Mouse (Mus musculus): ENCODE measurements around the gene Plin1. TPM values are rescaled to one million over a fixed set of nuclear protein-coding genes. Genes with fewer than 3 reads are reported as not detected.

Plin1 gene
- total and polyA plus RNA-seq, 2 experiments: 0.74 TPM; not detected in 1

- H3K27me3 ChIP-seq (ENCODE audit: control insufficient read depth, insufficient read depth, low read length): no peaks in the 10 kb centered on the region
- H3K4me3 ChIP-seq (ENCODE audit: insufficient read depth, low read depth, low read length): no peak overlapping the region
- no peaks in the 10 kb centered on the region for H3K36me3 ChIP-seq (ENCODE audit: control insufficient read depth, insufficient read depth, low read length)
- 54% methylated on average over 2 of the region's 2 CpGs for WGBS
- H3K9ac ChIP-seq (ENCODE audit: low read depth, low read length): no peak overlapping the region
- H3K79me2 ChIP-seq (ENCODE audit: control insufficient read depth, insufficient read depth, low read length): no peaks in the 10 kb centered on the region
- H3K4me1 ChIP-seq (ENCODE audit: control insufficient read depth, insufficient read depth, low read length): peaks cover 1% of the 10 kb centered on the region; the same call in 1 of the 2 replicates
- DNase-seq (ENCODE audit: extremely low read depth, low read depth, low spot score): no peak
- TF ChIP-seq CTCF (IDR thresholded peaks at IDR 0.05; ENCODE audit: low read depth, low read length) (no peak), POLR2A (IDR thresholded peaks at IDR 0.05; ENCODE audit: extremely low read depth, insufficient read depth, low read length) (no peak)
- no peak overlapping the region for H3K27ac ChIP-seq (replicated peaks; ENCODE audit: insufficient read depth, low read depth, low read length)
Observed at GRCm38 (mm10) chr7:79756334-79756733, 23.6 kb upstream of the Plin1 start.

GRCm38 (mm10) chr7:79749511-79749910, 16.8 kb upstream of the Plin1 start:
- Histone ChIP-seq H3K27ac (replicated peaks; ENCODE audit: insufficient read depth, low read depth, low read length) (no peak overlapping the region), H3K36me3 (ENCODE audit: control insufficient read depth, insufficient read depth, low read length) (no peaks in the 10 kb centered on the region), H3K4me1 (ENCODE audit: control insufficient read depth, insufficient read depth, low read length) (no peaks in the 10 kb centered on the region), H3K9ac (ENCODE audit: low read depth, low read length) (no peak overlapping the region), H3K27me3 (ENCODE audit: control insufficient read depth, insufficient read depth, low read length) (no peaks in the 10 kb centered on the region), H3K79me2 (ENCODE audit: control insufficient read depth, insufficient read depth, low read length) (no peaks in the 10 kb centered on the region), H3K4me3 (ENCODE audit: insufficient read depth, low read depth, low read length) (no peak overlapping the region)
- DNase-seq (ENCODE audit: extremely low read depth, low read depth, low spot score): no peak
- TF ChIP-seq POLR2A (IDR thresholded peaks at IDR 0.05; ENCODE audit: extremely low read depth, insufficient read depth, low read length) (no peak), CTCF (IDR thresholded peaks at IDR 0.05; ENCODE audit: low read depth, low read length) (no peak)
- 89% methylated on average over 6 of the region's 6 CpGs for WGBS

DNA sequence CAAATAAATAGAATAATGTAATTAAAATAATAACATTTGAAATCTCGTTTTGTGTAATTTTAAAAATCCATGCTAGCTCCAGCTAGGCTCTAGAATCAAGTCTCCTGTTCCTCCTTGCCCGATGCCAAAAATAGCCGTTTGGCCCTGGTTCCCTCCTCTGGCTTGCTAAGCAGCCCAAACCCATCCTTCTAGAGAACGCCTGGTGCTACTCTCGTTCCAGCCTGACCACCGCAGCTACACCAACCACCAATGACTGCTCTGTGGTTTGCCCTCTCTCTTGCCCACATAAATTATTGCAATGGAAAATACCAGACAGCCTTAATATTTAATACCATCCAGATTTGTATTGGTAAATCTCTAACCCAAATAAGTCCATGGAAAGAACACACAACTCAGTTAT, 15.0 kb upstream of the Plin1 start:
- no peaks in the 10 kb centered on the region for H3K27me3 ChIP-seq (ENCODE audit: control insufficient read depth, insufficient read depth, low read length)
- no peak for DNase-seq (ENCODE audit: extremely low read depth, low read depth, low spot score)
- no peaks in the 10 kb centered on the region for H3K4me1 ChIP-seq (ENCODE audit: control insufficient read depth, insufficient read depth, low read length)
- TF ChIP-seq CTCF (IDR thresholded peaks at IDR 0.05; ENCODE audit: low read depth, low read length): no peak
- TF ChIP-seq POLR2A (IDR thresholded peaks at IDR 0.05; ENCODE audit: extremely low read depth, insufficient read depth, low read length): no peak
- no peak overlapping the region for H3K4me3 ChIP-seq (ENCODE audit: insufficient read depth, low read depth, low read length)
- H3K79me2 ChIP-seq (ENCODE audit: control insufficient read depth, insufficient read depth, low read length): no peaks in the 10 kb centered on the region
- no peak overlapping the region for H3K9ac ChIP-seq (ENCODE audit: low read depth, low read length)
- H3K27ac ChIP-seq (replicated peaks; ENCODE audit: insufficient read depth, low read depth, low read length): no peak overlapping the region
- H3K36me3 ChIP-seq (ENCODE audit: control insufficient read depth, insufficient read depth, low read length): no peaks in the 10 kb centered on the region
- 84% methylated on average over 6 of the region's 6 CpGs for WGBS

DNA sequence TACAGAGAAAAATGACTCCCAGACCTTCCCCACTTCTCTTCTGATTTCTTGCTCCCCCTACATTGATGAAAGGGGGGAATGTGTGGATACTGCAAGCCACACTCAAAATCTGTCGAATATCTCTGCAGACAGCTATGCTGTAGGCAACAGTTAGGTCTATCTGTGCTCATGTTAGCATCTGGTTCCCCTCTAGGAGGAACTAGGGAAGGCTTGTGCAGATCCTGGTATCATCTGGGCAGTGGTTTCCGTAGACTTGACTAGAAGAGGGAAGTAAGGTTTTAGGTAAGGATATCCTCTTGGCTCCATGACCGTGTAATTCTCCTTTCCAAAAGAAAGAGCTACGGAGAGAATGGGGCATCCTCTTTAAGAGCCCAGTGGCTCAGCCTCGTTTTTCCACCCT, 11.9 kb upstream of the Plin1 start:
- TF ChIP-seq CTCF (IDR thresholded peaks at IDR 0.05; ENCODE audit: low read depth, low read length): no peak
- no peak for TF ChIP-seq POLR2A (IDR thresholded peaks at IDR 0.05; ENCODE audit: extremely low read depth, insufficient read depth, low read length)
- H3K27me3 ChIP-seq (ENCODE audit: control insufficient read depth, insufficient read depth, low read length): no peaks in the 10 kb centered on the region
- no peak overlapping the region for H3K4me3 ChIP-seq (ENCODE audit: insufficient read depth, low read depth, low read length)
- H3K36me3 ChIP-seq (ENCODE audit: control insufficient read depth, insufficient read depth, low read length): peaks cover 5% of the 10 kb centered on the region; the same call in 1 of the 2 replicates
- H3K79me2 ChIP-seq (ENCODE audit: control insufficient read depth, insufficient read depth, low read length): no peaks in the 10 kb centered on the region
- no peak overlapping the region for H3K9ac ChIP-seq (ENCODE audit: low read depth, low read length)
- no peaks in the 10 kb centered on the region for H3K4me1 ChIP-seq (ENCODE audit: control insufficient read depth, insufficient read depth, low read length)
- 84% methylated on average over 5 of the region's 5 CpGs for WGBS
- no peak for DNase-seq (ENCODE audit: extremely low read depth, low read depth, low spot score)
- no peak overlapping the region for H3K27ac ChIP-seq (replicated peaks; ENCODE audit: insufficient read depth, low read depth, low read length)

DNA sequence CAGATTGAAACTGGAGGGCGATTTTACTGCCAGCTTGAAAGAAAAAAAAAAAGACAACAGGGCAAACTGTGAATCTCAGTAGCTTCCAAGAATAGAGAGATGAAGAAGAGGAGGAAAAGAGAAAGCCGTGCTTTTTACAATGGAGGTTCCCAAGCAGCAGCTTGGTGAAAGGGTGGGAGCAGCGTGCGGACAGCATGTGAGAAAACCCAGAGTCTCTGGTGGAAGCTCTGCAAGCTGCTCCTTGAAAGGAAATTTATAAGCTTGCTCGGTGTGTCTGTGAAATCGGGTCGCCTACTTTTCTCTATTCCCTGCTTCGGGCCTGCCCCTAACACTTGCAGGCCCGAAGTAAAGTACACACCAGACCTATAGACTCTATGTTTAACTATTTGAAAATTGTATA, 11.3 kb upstream of the Plin1 start:
- WGBS: 91% methylated on average over 9 of the region's 9 CpGs
- H3K9ac ChIP-seq (ENCODE audit: low read depth, low read length): no peak overlapping the region

DNA sequence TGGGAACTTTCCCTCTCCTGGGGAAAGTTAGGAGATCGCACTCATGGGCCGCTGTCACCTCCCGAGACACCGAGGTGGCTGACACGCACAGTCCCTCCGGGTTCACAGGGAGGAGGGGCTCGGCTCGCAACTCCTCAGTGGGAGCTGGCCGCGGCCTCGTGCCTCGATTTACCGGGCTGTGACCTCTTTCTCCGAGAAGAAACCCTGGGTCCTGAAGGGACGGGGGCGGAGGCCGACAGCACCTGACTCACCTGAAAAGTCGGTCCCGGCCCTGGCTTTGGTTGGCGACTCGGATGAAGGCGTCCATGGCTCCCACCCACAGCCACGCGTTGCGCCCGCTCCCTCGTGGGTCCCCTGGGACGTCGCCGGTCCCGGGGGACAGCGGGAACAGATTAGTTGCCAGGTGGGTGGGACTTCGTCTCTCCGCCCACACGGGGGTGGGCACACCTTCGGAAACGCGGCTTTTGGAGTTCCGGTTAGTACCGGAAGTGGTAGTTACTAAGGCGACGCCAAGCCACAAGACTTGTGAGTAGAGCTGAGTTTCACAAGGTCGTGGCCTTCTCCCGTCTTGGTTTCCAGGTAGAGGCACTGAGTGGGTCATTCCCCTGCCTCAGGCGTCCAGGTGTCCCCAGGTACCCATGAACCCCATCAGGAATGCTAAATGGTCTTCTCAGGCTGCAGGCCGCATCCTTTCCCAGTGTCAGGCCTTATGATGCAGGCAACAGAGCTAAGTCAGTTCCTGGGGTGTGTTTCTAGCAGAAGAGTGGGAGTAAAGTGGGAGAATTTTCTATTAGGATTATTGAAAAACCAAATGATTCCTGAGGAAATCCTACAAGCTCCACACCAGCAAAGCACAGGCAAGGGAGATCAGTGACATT, 10.2 kb upstream of the Plin1 start, which contains the start of the genes Pex11a and Wdr93:
Pex11a (minus strand) TSS at position 473 of the 878 bp plus-strand sequence.
Wdr93 (plus strand) TSS at position 505 of the 878 bp plus-strand sequence.
- Histone ChIP-seq H3K36me3 (ENCODE audit: control insufficient read depth, insufficient read depth, low read length) (peaks cover 14% of the 10 kb centered on the region; the same call in 1 of the 2 replicates), H3K4me3 (ENCODE audit: insufficient read depth, low read depth, low read length) (peak within 1 kb of the TSS; percentile 94), H3K9ac (ENCODE audit: low read depth, low read length) (peak within 1 kb of the TSS; percentile 93), H3K79me2 (ENCODE audit: control insufficient read depth, insufficient read depth, low read length) (no peaks in the 10 kb centered on the region), H3K27me3 (ENCODE audit: control insufficient read depth, insufficient read depth, low read length) (no peaks in the 10 kb centered on the region), H3K4me1 (ENCODE audit: control insufficient read depth, insufficient read depth, low read length) (no peaks in the 10 kb centered on the region), H3K27ac (replicated peaks; ENCODE audit: insufficient read depth, low read depth, low read length) (peak within 1 kb of the TSS; percentile 88)
- WGBS: 3% methylated on average over 46 of the region's 46 CpGs
- DNase-seq (ENCODE audit: extremely low read depth, low read depth, low spot score): peak; percentile 82
- TF ChIP-seq CTCF (IDR thresholded peaks at IDR 0.05; ENCODE audit: low read depth, low read length) (no peak), POLR2A (IDR thresholded peaks at IDR 0.05; ENCODE audit: extremely low read depth, insufficient read depth, low read length) (peak; percentile 81)

More for the DNA sequence above, 11.3 kb upstream of the Plin1 start:
- no peak for DNase-seq (ENCODE audit: extremely low read depth, low read depth, low spot score)
- H3K79me2 ChIP-seq (ENCODE audit: control insufficient read depth, insufficient read depth, low read length): no peaks in the 10 kb centered on the region
- no peaks in the 10 kb centered on the region for H3K4me1 ChIP-seq (ENCODE audit: control insufficient read depth, insufficient read depth, low read length)
- no peak for TF ChIP-seq CTCF (IDR thresholded peaks at IDR 0.05; ENCODE audit: low read depth, low read length)
- TF ChIP-seq POLR2A (IDR thresholded peaks at IDR 0.05; ENCODE audit: extremely low read depth, insufficient read depth, low read length): no peak
- H3K27ac ChIP-seq (replicated peaks; ENCODE audit: insufficient read depth, low read depth, low read length): no peak overlapping the region
- H3K27me3 ChIP-seq (ENCODE audit: control insufficient read depth, insufficient read depth, low read length): no peaks in the 10 kb centered on the region
- H3K4me3 ChIP-seq (ENCODE audit: insufficient read depth, low read depth, low read length): no peak overlapping the region
- H3K36me3 ChIP-seq (ENCODE audit: control insufficient read depth, insufficient read depth, low read length): peaks cover 9% of the 10 kb centered on the region; the same call in 1 of the 2 replicates

Data from liver, adult 2 months (tissue).